Mouse (Mus musculus): ENCODE measurements around the gene Loxl3. TPM values are rescaled to one million over a fixed set of nuclear protein-coding genes. Genes with fewer than 3 reads are reported as not detected.

The Loxl3 gene
- total RNA-seq (2023): 1.2 TPM

GRCm38 (mm10) chr6:83033249-83034185 is at the start of gene Loxl3, which contains the start of gene Dok1:
Gene Loxl3, plus strand, starts transcription at chr6:83034173.
Gene Dok1, minus strand, starts transcription at chr6:83033471.

DNA sequence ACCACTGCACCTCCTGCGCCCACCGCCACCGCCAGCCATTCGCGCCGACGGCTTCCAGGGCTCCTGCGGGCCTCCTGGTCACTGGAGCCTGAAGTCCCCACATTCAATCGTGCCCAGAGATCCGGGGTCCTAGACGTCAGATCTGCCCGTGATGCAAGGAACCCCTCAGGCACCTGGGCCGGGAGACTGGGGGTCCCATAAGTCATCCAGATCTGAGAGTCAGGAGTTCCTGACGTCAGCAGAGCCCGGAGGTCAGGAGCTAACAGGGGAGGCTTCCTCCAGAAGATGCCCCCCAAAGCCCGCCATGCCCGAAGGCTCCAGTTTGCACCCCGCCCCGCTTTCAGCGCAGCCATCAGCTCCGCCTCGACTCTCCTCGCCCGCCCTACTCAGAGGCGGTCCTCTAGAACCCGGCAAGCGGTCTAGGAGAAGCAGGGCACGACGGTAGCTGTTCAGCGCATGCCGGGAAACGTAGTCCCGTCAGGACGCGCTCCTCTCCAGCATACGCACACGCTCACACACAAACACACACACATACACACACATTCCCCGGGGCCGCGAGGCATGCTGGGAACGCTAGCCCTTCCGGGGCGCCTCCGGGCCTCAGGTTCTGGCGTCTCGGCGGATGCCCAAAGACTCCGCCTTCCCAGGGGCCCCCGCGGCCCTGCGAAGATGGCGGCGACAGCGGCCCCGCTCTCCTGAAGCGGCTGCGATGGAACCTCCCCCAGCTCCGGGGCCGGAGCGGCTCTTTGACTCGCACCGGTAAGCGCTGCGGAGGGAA is 20.3 kb downstream of the Loxl3 start, which contains the start of gene Aup1:
TSS of gene Aup1 (plus strand) at position 448 of the 778 bp plus-strand sequence.

DNA sequence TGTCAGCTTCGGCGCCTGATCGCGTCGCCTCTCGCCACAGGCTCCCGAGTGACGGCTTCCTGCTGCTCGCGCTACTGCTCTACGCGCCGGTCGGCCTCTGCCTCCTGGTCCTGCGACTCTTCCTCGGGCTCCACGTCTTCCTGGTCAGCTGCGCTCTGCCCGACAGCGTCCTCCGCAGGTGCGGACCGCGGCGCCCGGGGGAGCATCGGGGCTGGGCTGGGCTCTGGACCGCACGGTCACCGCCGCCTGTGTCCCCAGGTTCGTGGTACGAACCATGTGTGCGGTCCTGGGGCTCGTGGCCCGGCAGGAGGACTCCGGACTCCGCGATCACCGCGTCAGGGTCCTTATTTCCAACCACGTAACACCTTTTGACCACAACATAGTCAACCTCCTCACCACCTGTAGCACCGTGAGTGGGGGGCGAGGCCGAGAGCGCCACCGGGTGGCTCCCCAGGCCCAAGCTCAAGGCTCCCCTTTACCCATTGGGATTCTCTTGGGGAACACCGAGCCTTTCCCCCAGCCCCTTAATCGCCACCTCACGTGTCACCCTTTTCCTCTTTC is 21.0 kb downstream of the Loxl3 start, which contains the start of gene Htra2:
TSS of gene Htra2 (minus strand) at position 403 of the 561 bp plus-strand sequence.

DNA sequence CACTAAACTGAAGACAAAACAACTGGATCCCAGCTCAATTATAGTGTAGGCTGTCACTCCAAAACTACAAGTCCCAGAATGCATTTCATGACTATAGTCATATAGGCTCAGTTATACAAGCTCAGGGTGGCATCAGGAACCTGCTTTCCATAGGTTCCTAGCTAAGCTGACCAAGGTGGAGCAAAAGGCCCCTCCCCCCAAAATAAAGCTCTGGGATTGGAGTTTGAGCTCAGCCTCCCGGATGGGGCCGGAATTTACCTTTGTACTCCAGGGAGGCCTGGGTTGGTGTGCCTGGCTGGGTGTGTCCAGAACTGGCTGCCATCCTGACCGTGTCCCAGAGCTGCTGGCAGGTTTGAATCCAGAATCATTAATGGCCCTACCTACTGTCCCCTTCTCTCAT is 23.8 kb downstream of the Loxl3 start, which contains the start of gene Dqx1:
TSS of gene Dqx1 (plus strand) at position 55 of the 400 bp plus-strand sequence.

DNA sequence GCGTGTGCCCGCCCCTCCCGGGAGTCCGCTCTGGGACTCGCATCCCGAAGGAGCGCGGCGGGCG is 36.1 kb downstream of the Loxl3 start, which contains the start of gene Tlx2:
TSS of gene Tlx2 (minus strand) at position 47 of the 64 bp plus-strand sequence.

DNA sequence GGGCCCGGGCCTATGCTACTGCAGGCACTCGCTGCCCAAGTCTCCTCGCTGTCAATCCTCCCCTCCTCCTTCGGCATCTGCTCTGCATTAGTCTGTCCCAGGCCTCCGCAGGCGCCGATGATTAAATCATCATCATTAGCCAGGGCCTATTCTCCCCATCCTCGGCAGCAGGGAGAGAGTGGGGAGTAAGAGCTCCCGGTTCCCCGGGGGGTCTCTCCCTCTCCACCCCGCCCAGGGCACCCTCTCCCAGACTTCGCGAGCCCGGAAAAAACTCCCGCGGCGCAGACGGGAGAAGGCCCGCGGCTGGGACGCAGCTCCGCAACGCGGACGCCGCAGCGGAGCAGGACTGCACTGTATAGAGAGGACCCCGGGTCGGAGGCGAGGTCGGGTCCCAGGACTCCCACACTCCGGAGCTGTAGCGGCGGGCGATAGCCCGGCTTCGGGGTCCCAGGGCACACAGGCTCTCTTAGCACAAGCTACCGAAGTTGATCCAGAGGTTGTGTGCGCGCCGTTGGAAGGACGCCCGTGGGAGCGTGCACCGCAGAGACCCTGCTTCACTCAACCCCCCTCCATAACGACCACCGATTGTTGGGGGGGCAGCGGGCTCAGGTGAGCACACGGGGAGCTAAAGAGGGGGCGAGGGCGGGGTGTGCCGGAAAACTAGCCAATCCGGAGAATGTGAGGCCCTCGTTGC is 43.8 kb downstream of the Loxl3 start, which contains the start of gene Pcgf1:
TSS of gene Pcgf1 (plus strand) at position 240 of the 694 bp plus-strand sequence.

GRCm38 (mm10) chr6:83086121-83087035 is 52.4 kb downstream of the Loxl3 start, which contains the start of gene Lbx2:
Gene Lbx2, plus strand, starts transcription at chr6:83086367.

GRCm38 (mm10) chr6:83101316-83101687 is 67.3 kb downstream of the Loxl3 start, which contains the start of the genes Ccdc142 and Gm42688:
Gene Ccdc142, plus strand, starts transcription at chr6:83101601.
Gene Gm42688, plus strand, starts transcription at chr6:83101617.

Other genes starting within 250 kb of the Loxl3 start
- 21.0 TPM for gene Sema4f, start 94.4 kb upstream of the Loxl3 start, total RNA-seq (2023)
- gene M1ap, start 87.3 kb upstream of the Loxl3 start, total RNA-seq (2023): not detected
- gene Dok1, start 702 bp upstream of the Loxl3 start, total RNA-seq (2023): 15.5 TPM
- 383 TPM for gene Aup1, start 20.3 kb downstream of the Loxl3 start, total RNA-seq (2023)
- 34.5 TPM for gene Htra2, start 21.1 kb downstream of the Loxl3 start, total RNA-seq (2023)
- 15.3 TPM for gene Dqx1, start 23.7 kb downstream of the Loxl3 start, total RNA-seq (2023)
- gene Tlx2, start 36.1 kb downstream of the Loxl3 start, total RNA-seq (2023): not detected
- 28.6 TPM for gene Pcgf1, start 43.7 kb downstream of the Loxl3 start, total RNA-seq (2023)
- not detected for gene Lbx2, start 52.2 kb downstream of the Loxl3 start, total RNA-seq (2023)
- gene Ccdc142, start 67.4 kb downstream of the Loxl3 start, total RNA-seq (2023): 12.8 TPM
- 8.3 TPM for gene Gm42688, start 67.4 kb downstream of the Loxl3 start, total RNA-seq (2023)
- gene Mrpl53, start 74.9 kb downstream of the Loxl3 start, total RNA-seq (2023): 28.2 TPM
- gene Mogs, start 81.3 kb downstream of the Loxl3 start, total RNA-seq (2023): 34.1 TPM
- gene Wbp1, start 87.4 kb downstream of the Loxl3 start, total RNA-seq (2023): 41.6 TPM
- 28.5 TPM for gene Ino80b, start 91.3 kb downstream of the Loxl3 start, total RNA-seq (2023)
- not detected for gene Rtkn, start 101.3 kb downstream of the Loxl3 start, total RNA-seq (2023)
- 0.53 TPM for gene Wdr54, start 122.2 kb downstream of the Loxl3 start, total RNA-seq (2023)
- gene 1700003E16Rik, start 122.2 kb downstream of the Loxl3 start, total RNA-seq (2023): not detected
- gene Dctn1, start 131.7 kb downstream of the Loxl3 start, total RNA-seq (2023): 127 TPM
- gene Slc4a5, start 185.7 kb downstream of the Loxl3 start, total RNA-seq (2023): not detected